Mouse (Mus musculus): ENCODE data around the gene Mad1l1.

DNA sequence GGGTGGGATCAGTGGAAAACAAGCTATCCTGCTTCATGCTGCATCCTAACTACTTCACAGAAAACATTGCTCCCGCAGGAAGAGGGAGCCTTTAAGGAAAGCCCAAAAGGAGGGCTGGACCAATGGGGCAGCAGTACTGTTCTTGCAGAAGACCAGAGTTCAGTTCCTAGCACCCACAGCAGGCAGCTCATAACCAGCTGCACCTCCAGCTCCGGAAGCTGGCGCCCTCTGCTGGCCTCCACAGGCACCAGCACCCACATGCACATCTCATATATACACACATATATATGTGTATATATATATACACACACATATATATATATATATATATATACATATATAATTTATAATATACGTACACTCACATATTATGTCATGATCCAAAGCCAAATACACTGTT is 17.4 kb upstream of the Mad1l1 start:
- TF ChIP-seq POLR2A (IDR thresholded peaks at IDR 0.05; ENCODE audit: borderline replicate concordance, extremely low read depth, insufficient read depth, insufficient read length, poor library complexity, severe bottlenecking), result no peak
- peak; percentile 18; the same call in 1 of the 2 replicates for TF ChIP-seq CTCF (IDR thresholded peaks at IDR 0.05; ENCODE audit: borderline replicate concordance, extremely low read depth, insufficient read depth, insufficient read length)
